Mouse (Mus musculus) ES-E14 (cell line): ENCODE measurements around the gene Gm9821. TPM values are rescaled to one million over a fixed set of nuclear protein-coding genes. Genes with fewer than 3 reads are reported as not detected.

Source experiments
- DNase-seq: peaks from one replicate; pipeline ENCODE4 v3.0.0-alpha.2; 2013; ENCODE audit warnings: low read depth, low spot score
- H3K27ac ChIP-seq: 2 replicates; pipeline ENCODE4 v1.5.1; 2012; ENCODE audit warnings: low read depth, mild to moderate bottlenecking, low read length, moderate library complexity, mixed read lengths; ENCODE audit not compliant: poor library complexity, insufficient read depth, severe bottlenecking
- H3K36me3 ChIP-seq: 2 replicates; pipeline ENCODE4 v1.6.1; 2012; ENCODE audit warnings: mild to moderate bottlenecking, low read length, moderate library complexity, mixed read lengths; ENCODE audit not compliant: control insufficient read depth, poor library complexity, insufficient read depth, severe bottlenecking
- H3K4me1 ChIP-seq, 2 experiments: fragments of 150-350 bp in 1 of 2; sonication (generic) in 1 of 2; 2 replicates each; pipeline ENCODE4 v1.6.1; 2012; ENCODE audit warnings: low read length in 2 of 2, mild to moderate bottlenecking in 1 of 2, mixed read lengths in 1 of 2; ENCODE audit not compliant: control insufficient read depth in 2 of 2, insufficient read depth in 2 of 2, poor library complexity in 1 of 2
- H3K4me3 ChIP-seq, 2 experiments: fragments of 150-350 bp in 1 of 2; sonication (generic) in 1 of 2; 2 replicates each; pipeline ENCODE4 v1.5.1; 2012; ENCODE audit warnings: low read length in 2 of 2, low read depth in 1 of 2, mild to moderate bottlenecking in 1 of 2, mixed read lengths in 1 of 2; ENCODE audit not compliant: insufficient read depth in 1 of 2, poor library complexity in 1 of 2, severe bottlenecking in 1 of 2
- H3K9ac ChIP-seq: 2 replicates; pipeline ENCODE4 v1.6.1; 2012; ENCODE audit warnings: low read depth, mild to moderate bottlenecking, low read length, mixed read lengths; ENCODE audit not compliant: poor library complexity, insufficient read depth, severe bottlenecking
- H3K9me3 ChIP-seq: fragments of 150-350 bp; sonication (generic); 2 replicates; pipeline ENCODE4 v1.6.1; 2012; ENCODE audit warnings: low read depth, mild to moderate bottlenecking, low read length; ENCODE audit not compliant: control insufficient read depth, insufficient read depth
- CHD2 ChIP-seq: IDR thresholded peaks from 2 replicates; pipeline ENCODE4 v1.6.1; 2014; ENCODE audit warnings: mild to moderate bottlenecking, low read depth, low read length, inconsistent platforms
- HCFC1 ChIP-seq: IDR thresholded peaks from 2 replicates; pipeline ENCODE4 v1.6.1; 2012; ENCODE audit warnings: low read length, inconsistent platforms, borderline replicate concordance; ENCODE audit not compliant: insufficient read depth
- MAFK ChIP-seq: IDR thresholded peaks from 2 replicates; pipeline ENCODE4 v1.6.1; 2014; ENCODE audit warnings: mild to moderate bottlenecking, low read depth, low read length, inconsistent platforms; ENCODE audit not compliant: insufficient read depth
- ZC3H11A ChIP-seq: IDR thresholded peaks from 2 replicates; pipeline ENCODE4 v1.6.1; 2012; ENCODE audit warnings: low read depth, mild to moderate bottlenecking, inconsistent platforms, low read length, borderline replicate concordance
- ZNF384 ChIP-seq: IDR thresholded peaks from 2 replicates; pipeline ENCODE4 v1.6.1; 2012; ENCODE audit warnings: low read depth, low read length, inconsistent platforms
- in situ Hi-C, 2 experiments: fragments of 600-800 bp; cut with MboI; formaldehyde crosslinking; loops; one replicate each; pipeline ENCODE4 v1.15.1; 2025; ENCODE audit warnings: low sequenced_read_pairs in 2 of 2, inconsistent platforms in 1 of 2; ENCODE audit not compliant: unreplicated experiment in 2 of 2
- total RNA-seq: library from RNA; depleted of rRNA; stranded (reverse); fragments of 300-350 nt; gene quantifications from 2 replicates; pipeline ENCODE4 v1.2.3, GENCODE M21; 2012

Gene Gm9821
- total RNA-seq, 1 experiment, result 0.18 TPM

- DNase-seq, result no peak
- Histone ChIP-seq H3K9me3 (no peaks in the 10 kb centered on the region), H3K36me3 (peaks cover 15% of the 10 kb centered on the region), H3K4me1 (peaks cover 9 to 36% of the 10 kb centered on the region in 2 experiments), H3K27ac (peak overlapping the region; percentile 90), H3K9ac (peak overlapping the region; percentile 86), H3K4me3 (peak overlapping the region; percentile 71 to 87)
- TF ChIP-seq CHD2 (no peak), HCFC1 (no peak), ZC3H11A (no peak), MAFK (no peak), ZNF384 (no peak)
- in situ Hi-C loops, result no loop called here
These were observed 14.7 kb upstream of the Gm9821 start for GRCm38 (mm10) chr2:91930761-91931291.

- H3K9me3 ChIP-seq, result no peaks in the 10 kb centered on the region
- peak; percentile 62 for DNase-seq
- H3K9ac ChIP-seq, result peak overlapping the region; percentile 86
- peak overlapping the region; percentile 90 for H3K27ac ChIP-seq
- H3K36me3 ChIP-seq, result peaks cover 21% of the 10 kb centered on the region
- peaks cover 9 to 34% of the 10 kb centered on the region in 2 experiments for H3K4me1 ChIP-seq
- in situ Hi-C loops, result no loop called here
- TF ChIP-seq HCFC1 (peak; percentile 48; the same call in 1 of the 2 replicates), ZC3H11A (no peak)
- H3K4me3 ChIP-seq, result peak overlapping the region; percentile 71 to 87
These were observed 14.0 kb upstream of the Gm9821 start for GRCm38 (mm10) chr2:91931328-91932159.

DNA sequence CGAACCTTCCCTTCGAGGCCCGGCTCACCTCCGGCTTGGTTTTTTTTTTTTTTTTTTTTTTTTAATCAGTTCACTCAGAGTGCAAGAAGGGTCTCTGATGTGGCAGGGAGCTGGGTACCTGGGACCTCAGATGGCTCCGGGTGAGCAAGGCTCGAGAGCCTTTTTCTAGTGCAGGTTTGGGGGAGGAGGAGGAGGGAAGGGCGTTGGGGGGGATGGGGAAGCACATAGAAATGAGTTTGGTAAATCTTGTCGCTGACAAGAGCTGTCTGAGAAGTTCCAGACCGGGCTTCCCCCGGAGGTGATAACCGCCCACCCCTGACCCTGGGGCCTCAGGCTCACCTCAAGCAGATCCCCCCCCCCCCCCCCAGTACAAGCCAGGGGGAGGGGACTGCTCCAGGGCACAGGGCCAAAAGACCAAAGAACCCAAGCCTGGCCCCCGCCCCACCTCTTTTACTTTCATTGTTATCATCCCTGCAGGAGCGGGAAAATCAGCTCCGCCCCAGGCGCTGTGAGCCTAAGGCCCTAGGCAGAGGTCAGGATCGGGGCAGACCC, 13.3 kb upstream of the Gm9821 start, which contains the start of gene Mdk:
Mdk (minus strand) TSS at position 138 of the 552 bp plus-strand sequence.
- Histone ChIP-seq H3K27ac (peak within 1 kb of the TSS; percentile 90), H3K4me3 (peak within 1 kb of the TSS; percentile 71 to 87), H3K36me3 (peaks cover 26% of the 10 kb centered on the region), H3K9ac (peak within 1 kb of the TSS; percentile 86), H3K4me1 (peaks cover 9 to 37% of the 10 kb centered on the region in 2 experiments; a peak in 3 of 4 replicates), H3K9me3 (no peaks in the 10 kb centered on the region)
- TF ChIP-seq ZNF384 (peak; percentile 92), HCFC1 (no peak)
- in situ Hi-C loops, result no loop called here
- DNase-seq, result peak; percentile 93

- Histone ChIP-seq H3K27ac (peak overlapping the region; percentile 63), H3K9ac (peak overlapping the region; percentile 36; the same call in 1 of the 2 replicates), H3K4me1 (peaks cover 9 to 37% of the 10 kb centered on the region in 2 experiments; a peak in 3 of 4 replicates), H3K9me3 (no peaks in the 10 kb centered on the region), H3K4me3 (peak overlapping the region in 1 of 2 experiments; percentile 17; a peak in 1 of 4 replicates), H3K36me3 (peaks cover 32% of the 10 kb centered on the region)
- TF ChIP-seq ZC3H11A (no peak), ZNF384 (no peak), MAFK (no peak), HCFC1 (no peak), CHD2 (no peak)
- in situ Hi-C loops, result no loop called here
- no peak for DNase-seq
These were observed 12.7 kb upstream of the Gm9821 start for GRCm38 (mm10) chr2:91932737-91933350.
